Mouse (Mus musculus) G1E (cell line): ENCODE measurements around the gene Rplp1. TPM values are rescaled to one million over a fixed set of nuclear protein-coding genes. Genes with fewer than 3 reads are reported as not detected.

Experiments
- ATAC-seq: 2 replicates; pipeline ENCODE4 v1.8.0; 2016; ENCODE audit warnings: mild to moderate bottlenecking; ENCODE audit not compliant: insufficient number of reproducible peaks, poor library complexity, low FRiP score, severe bottlenecking; ENCODE audit errors: extremely low read depth
- DNase-seq: peaks from one replicate; pipeline ENCODE4 v3.0.0; 2012; ENCODE audit warnings: low spot score
- H3K27me3 ChIP-seq: 2 replicates; pipeline ENCODE4 v1.6.1; 2012; ENCODE audit warnings: mild to moderate bottlenecking, low read length, inconsistent platforms; ENCODE audit not compliant: insufficient read depth
- H3K36me3 ChIP-seq: replicated peaks from 2 replicates; pipeline ENCODE3; 2012; ENCODE audit warnings: mild to moderate bottlenecking, inconsistent platforms
- H3K4me1 ChIP-seq: 2 replicates; pipeline ENCODE4 v1.6.1; 2012; ENCODE audit warnings: low read depth, low read length, inconsistent platforms, mixed read lengths; ENCODE audit not compliant: insufficient read depth
- H3K4me3 ChIP-seq: 2 replicates; pipeline ENCODE4 v1.5.1; 2012; ENCODE audit warnings: low read depth, mild to moderate bottlenecking, inconsistent platforms, low read length, moderate library complexity, mixed read lengths
- H3K9me3 ChIP-seq: replicated peaks from 2 replicates; pipeline ENCODE4 v1.6.1; 2012; ENCODE audit warnings: inconsistent platforms
- CTCF ChIP-seq: IDR thresholded peaks from 2 replicates; pipeline ENCODE4 v1.5.1; 2012; ENCODE audit warnings: low read depth, low read length, inconsistent platforms, mixed read lengths
- GATA1 ChIP-seq: IDR thresholded peaks from 2 replicates; pipeline ENCODE4 v1.6.1; 2012; ENCODE audit warnings: borderline replicate concordance, low read length, inconsistent platforms, mixed read lengths
- GATA2 ChIP-seq: IDR thresholded peaks from 2 replicates; pipeline ENCODE4 v1.6.1; 2012; ENCODE audit warnings: low read depth, low read length, inconsistent platforms, borderline replicate concordance
- POLR2AphosphoS5 ChIP-seq: IDR thresholded peaks from 2 replicates; pipeline ENCODE4 v1.6.1; 2012; ENCODE audit warnings: low read depth, low read length, inconsistent platforms; ENCODE audit not compliant: insufficient replicate concordance
- TAL1 ChIP-seq: conservative IDR thresholded peaks from 2 replicates; pipeline ENCODE4 v1.6.1; 2012; ENCODE audit warnings: low read depth, low read length, inconsistent platforms, mixed read lengths
- polyA plus RNA-seq: library from polyadenylated mRNA; stranded (reverse); fragments of >175 nt; gene quantifications from 2 replicates; pipeline ENCODE4 v1.2.3, GENCODE M21; 2012
- total RNA-seq, 2 experiments: library from RNA; stranded (forward) in 1 of 2; stranded (reverse) in 1 of 2; fragments of 200-1000 nt in 1 of 2; fragments of >200 nt in 1 of 2; fragmentation: Nextera tagmentation in 1 of 2; gene quantifications; 2 replicates each; pipeline ENCODE4 v1.2.3; 2014 to 2017

The Rplp1 gene
- total and polyA plus RNA-seq, 3 experiments = 2,957 to 43,340 (median 4,483) TPM

- Histone ChIP-seq H3K27me3 (peaks cover 71% of the 10 kb centered on the region), H3K9me3 (no peaks in the 10 kb centered on the region), H3K4me3 (no peak overlapping the region), H3K36me3 (no peaks in the 10 kb centered on the region), H3K4me1 (peaks cover 16% of the 10 kb centered on the region)
- TF ChIP-seq POLR2AphosphoS5 (no peak), CTCF (peak; percentile 58)
- DNase-seq = peak; percentile 40
- no peak for ATAC-seq
Measured at GRCm38 (mm10) chr9:61898401-61898800, 15.9 kb downstream of the Rplp1 start.

- no peak for TF ChIP-seq GATA1
- no peak for TF ChIP-seq POLR2AphosphoS5
- no peak for TF ChIP-seq GATA2
- no peak for TF ChIP-seq CTCF
- TF ChIP-seq TAL1 = no peak
- Histone ChIP-seq H3K36me3 (no peaks in the 10 kb centered on the region), H3K4me3 (no peak overlapping the region), H3K27me3 (peaks cover 44% of the 10 kb centered on the region), H3K9me3 (no peaks in the 10 kb centered on the region), H3K4me1 (peaks cover 9% of the 10 kb centered on the region; the same call in 1 of the 2 replicates)
- no peak for DNase-seq
- ATAC-seq = no peak
Measured at GRCm38 (mm10) chr9:61895014-61895413, 19.3 kb downstream of the Rplp1 start.

- DNase-seq (no peak), ATAC-seq (no peak)
- Histone ChIP-seq H3K4me1 (no peaks in the 10 kb centered on the region), H3K36me3 (no peaks in the 10 kb centered on the region), H3K4me3 (no peak overlapping the region), H3K27me3 (peaks cover 16% of the 10 kb centered on the region), H3K9me3 (no peaks in the 10 kb centered on the region)
- no peak for TF ChIP-seq CTCF
- no peak for TF ChIP-seq GATA2
- TF ChIP-seq POLR2AphosphoS5 = no peak
- TF ChIP-seq TAL1 = no peak
- TF ChIP-seq GATA1 = no peak
Measured at GRCm38 (mm10) chr9:61889855-61890254, 24.5 kb downstream of the Rplp1 start.

- H3K36me3 ChIP-seq = no peaks in the 10 kb centered on the region
- ATAC-seq (no peak), DNase-seq (no peak)
- TF ChIP-seq POLR2AphosphoS5 (no peak), GATA1 (no peak), CTCF (no peak), TAL1 (no peak), GATA2 (no peak)
- H3K9me3 ChIP-seq = no peaks in the 10 kb centered on the region
- H3K4me3 ChIP-seq = no peak overlapping the region
- H3K4me1 ChIP-seq = no peaks in the 10 kb centered on the region
- peaks cover 9% of the 10 kb centered on the region for H3K27me3 ChIP-seq
Measured at GRCm38 (mm10) chr9:61887661-61888379, 26.5 kb downstream of the Rplp1 start.

GRCm38 (mm10) chr9:61885964-61886363 is 28.4 kb downstream of the Rplp1 start:
- Histone ChIP-seq H3K4me1 (no peaks in the 10 kb centered on the region), H3K27me3 (peaks cover 9% of the 10 kb centered on the region), H3K36me3 (no peaks in the 10 kb centered on the region), H3K4me3 (no peak overlapping the region), H3K9me3 (no peaks in the 10 kb centered on the region)
- DNase-seq (no peak), ATAC-seq (no peak)
- no peak for TF ChIP-seq GATA1
- TF ChIP-seq CTCF = no peak
- TF ChIP-seq TAL1 = no peak
- TF ChIP-seq GATA2 = no peak
- no peak for TF ChIP-seq POLR2AphosphoS5

GRCm38 (mm10) chr9:61884936-61885335 is 29.4 kb downstream of the Rplp1 start:
- Histone ChIP-seq H3K27me3 (peaks cover 11% of the 10 kb centered on the region; the same call in 1 of the 2 replicates), H3K4me1 (no peaks in the 10 kb centered on the region)
- no peak for ATAC-seq

More at GRCm38 (mm10) chr9:61884936-61885335, 29.4 kb downstream of the Rplp1 start:
- no peak for TF ChIP-seq GATA2
- no peak for TF ChIP-seq TAL1
- TF ChIP-seq POLR2AphosphoS5 = no peak
- no peak for TF ChIP-seq GATA1
- no peak for TF ChIP-seq CTCF
- Histone ChIP-seq H3K4me3 (no peak overlapping the region), H3K36me3 (no peaks in the 10 kb centered on the region), H3K9me3 (no peaks in the 10 kb centered on the region)
- no peak for DNase-seq
